Mouse (Mus musculus) kidney, postnatal 25 days (tissue): ENCODE measurements around the gene Psme3.
A peak's percentile ranks its signal among the peaks of the same experiment; 100 is the strongest.

Experiments used
- DNase-seq, 2 experiments: peaks; one replicate each; pipeline ENCODE4 v3.0.0; 2021; ENCODE audit warnings: mixed read lengths in 2 of 2

The Psme3 gene

DNA sequence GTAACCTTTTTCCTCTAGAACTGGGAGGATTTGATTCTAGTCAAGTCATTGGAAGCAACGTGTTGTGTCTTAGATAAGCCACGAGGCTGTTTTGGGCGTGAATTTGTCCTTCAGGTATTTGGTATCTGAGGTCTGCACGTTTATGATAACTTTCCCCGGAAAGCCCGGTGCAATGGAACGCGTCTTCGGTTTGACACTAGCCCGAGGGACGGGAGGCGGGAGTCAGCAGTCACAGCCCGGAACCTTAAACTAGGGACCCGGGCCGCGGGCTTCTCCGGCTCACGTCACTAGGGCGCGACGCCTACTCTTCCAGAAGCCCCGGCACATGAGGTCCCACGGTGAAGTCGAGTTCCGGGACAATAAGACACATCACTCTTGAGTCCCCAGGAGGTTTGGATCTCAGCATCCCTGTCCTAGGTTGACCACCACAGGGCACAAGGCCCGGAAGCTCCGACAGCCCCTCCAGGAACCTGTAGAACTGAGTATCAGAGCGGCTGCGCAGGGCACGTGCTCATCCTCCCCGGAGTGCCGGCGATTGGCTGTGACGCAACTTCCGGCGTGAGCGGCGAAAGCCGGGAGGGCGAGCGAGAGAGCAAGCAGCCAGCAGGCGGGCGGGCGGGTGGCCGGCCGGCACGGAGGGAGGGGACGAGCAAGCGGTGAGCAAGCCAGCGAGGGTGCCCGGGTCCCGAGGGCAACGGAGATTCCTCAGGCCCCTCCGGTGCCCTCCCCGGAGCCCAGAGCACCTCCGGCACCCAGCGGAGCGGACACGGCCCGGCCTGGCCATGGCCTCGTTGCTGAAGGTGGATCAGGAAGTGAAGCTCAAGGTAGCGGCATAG lies at the start of gene Psme3:
Psme3 (plus strand) TSS at position 549 of the 836 bp plus-strand sequence.
- peak; percentile 94 to 96 for DNase-seq

GRCm38 (mm10) chr11:101269577-101270116 lies 46.4 kb upstream of the Psme3 start:
- DNase-seq: no peak

DNA sequence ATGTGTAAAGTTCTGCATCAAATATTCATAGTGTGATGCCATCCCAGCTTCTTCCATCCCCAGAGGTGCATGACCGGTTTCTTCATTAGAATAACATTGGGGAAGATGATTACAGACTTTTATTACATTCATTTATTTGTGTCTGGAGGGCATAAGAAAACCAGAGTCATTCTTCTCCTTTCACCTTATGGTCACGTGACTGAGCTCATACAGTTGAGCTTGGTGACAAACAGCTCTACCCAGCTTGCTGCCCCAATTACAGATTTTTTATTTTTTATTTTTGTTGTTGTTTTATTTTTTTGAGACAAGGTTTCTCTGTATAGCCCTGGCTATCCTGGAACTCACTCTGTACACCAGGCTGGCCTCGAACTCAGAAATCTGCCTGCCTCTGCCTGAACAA lies 43.6 kb upstream of the Psme3 start:
- DNase-seq: no peak

DNA sequence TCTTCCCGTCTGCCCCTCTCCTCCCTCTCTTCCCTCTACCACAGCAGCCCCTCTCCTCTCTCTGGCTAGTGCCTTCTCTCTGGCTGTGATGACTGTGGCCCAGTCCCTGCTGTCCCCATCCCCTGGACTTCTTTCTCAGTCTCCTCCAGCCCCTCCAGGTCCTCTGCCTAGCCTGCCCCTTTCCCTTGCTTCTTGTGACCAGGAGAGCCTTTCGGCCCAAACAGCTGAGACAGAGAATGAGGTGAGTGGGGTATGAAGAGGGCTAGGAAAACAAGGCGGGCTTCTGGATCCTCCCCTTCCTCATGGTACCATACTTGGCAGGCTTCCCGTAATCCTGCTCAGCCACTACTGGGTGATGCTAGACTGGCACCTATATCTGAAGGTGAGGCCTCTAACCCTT lies 40.7 kb upstream of the Psme3 start:
- DNase-seq: no peak

GRCm38 (mm10) chr11:101276319-101277070 lies 39.5 kb upstream of the Psme3 start:
- DNase-seq: peak in 1 of 2 experiments; percentile 77

GRCm38 (mm10) chr11:101277381-101278222 lies 38.4 kb upstream of the Psme3 start:
- DNase-seq: peak; percentile 79 to 87

DNA sequence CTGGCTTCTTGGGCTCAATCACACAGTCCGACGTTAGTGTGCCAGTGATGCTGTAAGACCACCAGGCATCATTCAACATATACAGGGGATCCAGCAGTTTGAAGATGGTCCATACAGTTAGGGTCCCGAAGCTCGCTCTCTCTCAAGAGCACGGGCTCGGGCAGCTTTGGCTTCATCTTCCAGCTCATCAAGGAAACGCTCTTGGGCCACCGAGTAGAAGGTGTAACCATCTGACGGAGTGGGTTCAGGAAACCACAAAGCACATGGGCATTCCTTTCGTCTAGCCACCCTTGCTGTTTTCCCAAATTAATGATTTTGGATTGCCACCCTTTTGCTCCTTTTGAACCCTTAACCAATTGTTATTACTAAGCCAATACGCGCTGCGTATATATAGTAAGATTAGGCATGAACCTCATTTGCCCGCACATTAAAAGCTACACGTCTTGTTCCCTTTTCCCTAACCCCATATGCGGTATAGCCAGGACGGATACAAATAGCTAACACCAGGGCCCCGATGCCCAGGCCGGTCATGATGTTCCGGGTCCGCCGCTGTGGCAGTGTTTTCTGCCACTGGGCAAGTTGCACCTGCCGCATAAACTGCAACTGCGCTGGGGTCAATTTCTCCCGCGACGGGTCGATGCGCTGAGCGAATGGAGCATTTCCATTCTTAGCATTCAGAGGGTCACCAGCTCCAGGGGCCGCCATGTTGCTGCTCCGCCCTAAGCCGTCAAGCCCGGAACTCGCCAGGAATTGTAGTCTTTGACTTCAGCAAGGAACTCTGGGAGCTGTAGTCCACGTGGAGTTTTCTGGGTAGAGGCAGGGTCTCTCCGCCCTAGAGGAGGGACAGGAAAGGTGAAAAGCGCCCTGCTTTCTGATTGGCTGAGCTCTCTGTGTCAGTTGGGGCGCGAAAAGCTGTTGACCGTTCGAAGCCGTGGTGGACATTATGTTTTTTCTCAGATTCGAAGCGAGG lies 37.5 kb upstream of the Psme3 start, which contains the start of the genes Cntd1 and Coa3:
Cntd1 (plus strand) TSS at position 790 of the 970 bp plus-strand sequence.
Coa3 (minus strand) TSS at position 892 of the 970 bp plus-strand sequence.
- peak; percentile 90 to 94 for DNase-seq

- no peak for DNase-seq
These were observed 36.8 kb upstream of the Psme3 start for GRCm38 (mm10) chr11:101279193-101279569.

GRCm38 (mm10) chr11:101280837-101281236 lies 35.2 kb upstream of the Psme3 start:
- no peak for DNase-seq

GRCm38 (mm10) chr11:101282896-101283295 lies 33.1 kb upstream of the Psme3 start:
- DNase-seq: no peak

DNA sequence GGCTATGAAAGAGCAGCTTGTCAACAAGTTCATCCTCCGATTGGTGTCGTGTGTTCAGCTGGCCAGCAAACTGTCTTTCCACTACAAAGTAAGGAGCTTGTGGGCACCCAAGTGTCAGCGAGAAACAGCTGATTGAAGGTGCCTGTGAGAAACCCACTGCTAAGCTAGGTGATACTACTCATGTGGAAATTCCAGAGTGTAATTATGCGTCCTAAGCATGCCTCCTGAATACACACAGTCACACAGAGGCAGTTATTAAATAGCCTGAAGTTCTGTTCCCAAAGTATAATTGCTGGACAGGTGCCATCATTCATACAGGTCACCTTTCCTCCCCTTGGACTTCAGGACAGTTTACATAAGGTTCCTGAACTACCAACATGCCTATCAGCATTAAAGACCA lies 32.2 kb upstream of the Psme3 start:
- peak in 1 of 2 experiments; percentile 70 for DNase-seq

DNA sequence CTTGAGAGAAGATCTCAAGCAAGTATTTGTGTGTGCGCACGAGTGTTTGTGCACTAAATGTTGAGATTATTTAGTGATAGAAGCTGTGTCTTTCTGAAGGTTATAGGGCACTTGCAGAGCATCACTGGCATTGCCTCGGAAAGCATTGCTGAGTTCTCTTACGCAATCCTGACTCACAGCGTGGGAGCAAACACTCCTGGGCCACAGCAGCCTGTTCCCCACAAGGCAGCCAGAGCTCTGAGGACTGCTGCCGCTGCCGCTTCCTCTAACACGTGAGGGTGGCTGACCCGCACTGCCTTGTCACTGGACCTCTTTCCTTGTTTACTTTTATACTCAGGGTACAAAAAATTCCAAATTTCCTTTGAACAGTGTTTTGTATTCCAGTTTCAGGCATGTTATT lies 28.7 kb upstream of the Psme3 start:
- DNase-seq: peak in 1 of 2 experiments; percentile 65

- DNase-seq: no peak
These were observed 24.8 kb upstream of the Psme3 start for GRCm38 (mm10) chr11:101291231-101291630.

GRCm38 (mm10) chr11:101295191-101295590 lies 20.8 kb upstream of the Psme3 start:
- DNase-seq: no peak

- no peak for DNase-seq
These were observed 15.1 kb upstream of the Psme3 start for GRCm38 (mm10) chr11:101300881-101301280.

- no peak for DNase-seq
These were observed 14.6 kb upstream of the Psme3 start for GRCm38 (mm10) chr11:101301299-101302003.

DNA sequence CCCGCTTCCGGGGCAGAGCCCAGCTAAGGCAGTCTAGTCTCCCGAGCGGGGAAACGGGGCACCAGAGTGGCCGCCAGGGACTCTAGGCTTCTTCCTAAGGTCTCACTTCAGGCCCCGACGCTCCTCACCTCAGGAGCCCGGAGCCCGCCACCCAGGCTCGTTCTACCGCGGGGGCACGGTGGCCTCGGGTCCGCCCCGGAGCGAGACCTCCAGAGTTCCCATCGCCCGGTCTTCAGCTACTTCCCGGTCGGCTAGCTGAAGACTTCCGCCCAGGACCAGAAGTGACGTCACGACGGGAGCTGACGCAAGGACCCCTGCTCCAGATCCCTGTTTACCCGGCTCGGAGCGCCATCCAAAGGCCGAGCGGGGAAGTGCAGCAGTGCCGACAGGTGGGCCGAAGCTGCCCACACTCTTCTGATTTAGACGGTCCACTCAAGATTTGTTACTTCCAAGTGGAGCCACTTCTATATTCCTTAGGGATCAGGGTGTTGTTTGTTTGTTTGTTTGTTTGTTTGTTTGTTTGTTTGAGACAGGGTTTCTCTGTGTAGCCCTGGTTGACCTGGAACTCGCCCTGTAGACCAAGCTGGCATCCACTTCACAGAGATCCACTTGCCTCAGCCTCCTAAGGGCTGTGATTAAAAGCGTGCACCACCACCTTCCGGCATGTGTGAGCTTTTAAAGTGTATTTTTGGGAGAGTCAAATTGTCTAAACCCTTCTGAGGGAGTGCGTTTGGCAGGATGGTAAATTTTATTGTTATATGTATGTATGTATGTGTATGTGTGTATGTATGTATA lies 13.8 kb upstream of the Psme3 start, which contains the start of gene Becn1:
Becn1 (minus strand) TSS at position 283 of the 795 bp plus-strand sequence.
- peak; percentile 98 to 100 for DNase-seq

DNA sequence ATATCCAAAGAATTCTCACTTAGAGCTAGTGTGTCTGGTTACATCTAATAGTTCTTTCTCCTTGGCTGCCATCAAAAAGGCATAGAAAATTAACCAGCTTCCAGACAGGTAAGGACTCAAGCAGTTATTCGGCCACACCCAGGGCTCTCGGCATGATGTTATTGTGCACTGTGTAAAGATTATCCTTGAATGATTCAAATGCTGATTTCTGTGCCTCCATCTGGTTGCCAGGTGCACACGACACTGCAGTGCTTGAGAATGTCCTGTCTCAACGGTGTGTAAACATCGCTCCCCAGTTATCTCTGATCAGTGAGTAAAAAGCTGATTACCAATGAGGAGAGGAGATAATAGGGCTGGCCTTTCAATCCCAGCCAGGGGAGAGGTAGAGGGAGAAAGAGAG lies 8.3 kb upstream of the Psme3 start:
- DNase-seq: no peak

- DNase-seq: no peak
These were observed 4.9 kb upstream of the Psme3 start for GRCm38 (mm10) chr11:101311083-101311482.

DNA sequence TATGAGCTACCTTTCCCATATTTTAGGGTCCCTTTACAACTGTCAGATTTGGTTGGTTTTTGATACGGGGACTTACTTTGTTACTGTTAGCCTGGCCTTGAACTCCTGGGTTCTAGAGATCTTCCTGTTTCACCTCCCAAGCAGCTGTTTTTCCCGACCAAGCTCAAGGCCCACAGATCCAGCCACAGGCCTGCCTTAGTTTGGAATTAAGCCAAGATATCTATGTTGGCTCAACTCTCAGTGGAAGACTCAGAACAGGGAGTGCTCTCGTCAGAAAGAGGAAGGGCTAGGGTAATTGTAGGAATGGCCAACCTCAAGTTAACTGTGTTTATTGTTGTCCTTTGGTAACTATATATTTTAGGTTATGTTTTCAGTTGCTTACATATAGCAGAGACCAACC lies 3.9 kb upstream of the Psme3 start:
- DNase-seq: no peak
